Mouse (Mus musculus): ENCODE data around the gene Sytl2. TPM values are rescaled to one million over a fixed set of nuclear protein-coding genes. Genes with fewer than 3 reads are reported as not detected.

The Sytl2 gene
- polyA plus RNA-seq, 1 experiment from 2014 or later: 5.2 TPM

DNA sequence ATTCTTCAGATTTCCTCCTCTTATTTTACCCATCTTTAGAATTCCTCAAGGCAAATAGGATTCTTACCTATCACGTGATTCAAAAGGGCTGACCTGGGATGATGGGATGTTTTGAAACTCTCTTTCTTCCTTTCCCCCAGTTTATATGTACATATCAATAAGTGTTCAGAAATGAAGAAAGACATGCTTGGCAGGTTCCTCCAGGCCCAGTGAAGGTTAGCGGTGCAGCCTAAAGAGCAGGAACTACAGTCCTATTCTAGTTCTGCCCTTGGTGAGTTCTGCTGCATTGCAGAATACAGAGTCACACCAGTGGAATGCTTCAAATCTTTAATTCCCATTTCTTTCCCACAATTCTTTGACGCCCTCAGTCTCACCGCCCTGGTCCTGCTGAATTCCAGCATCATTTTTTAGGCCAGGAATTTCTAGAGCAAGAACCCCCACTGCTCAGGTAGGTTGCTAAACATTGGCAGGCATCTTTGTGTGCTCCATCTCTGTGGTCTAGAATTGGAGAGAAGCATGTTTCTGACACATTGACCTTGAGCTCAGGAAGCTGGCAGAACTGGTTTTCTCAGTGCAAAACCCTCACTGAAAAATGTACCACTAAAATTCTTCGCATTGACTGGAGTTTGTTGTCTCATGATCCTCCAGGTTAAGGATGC lies 45.9 kb downstream of the Sytl2 start:
- Histone ChIP-seq H3K27me3 (ENCODE audit: control insufficient read depth, insufficient read depth, low read length) (no peaks in the 10 kb centered on the region), H3K36me3 (ENCODE audit: control insufficient read depth, insufficient read depth, low read length) (no peaks in the 10 kb centered on the region), H3K4me3 (ENCODE audit: low read depth, low read length) (no peak overlapping the region), H3K9me3 (replicated peaks; ENCODE audit: control insufficient read depth, low read length) (no peaks in the 10 kb centered on the region), H3K27ac (ENCODE audit: low read depth, low read length) (no peak overlapping the region), H3K4me1 (ENCODE audit: control insufficient read depth, insufficient read depth, low read length) (no peaks in the 10 kb centered on the region), H3K4me2 (no peak overlapping the region), H3K9ac (ENCODE audit: low read depth, low read length) (no peak overlapping the region)
- no peak for ATAC-seq (replicated peaks; ENCODE audit: insufficient number of reproducible peaks, low FRiP score, low TSS enrichment)
- 82% methylated on average over 5 of the region's 5 CpGs for WGBS (ENCODE audit: insufficient replicate concordance)

DNA sequence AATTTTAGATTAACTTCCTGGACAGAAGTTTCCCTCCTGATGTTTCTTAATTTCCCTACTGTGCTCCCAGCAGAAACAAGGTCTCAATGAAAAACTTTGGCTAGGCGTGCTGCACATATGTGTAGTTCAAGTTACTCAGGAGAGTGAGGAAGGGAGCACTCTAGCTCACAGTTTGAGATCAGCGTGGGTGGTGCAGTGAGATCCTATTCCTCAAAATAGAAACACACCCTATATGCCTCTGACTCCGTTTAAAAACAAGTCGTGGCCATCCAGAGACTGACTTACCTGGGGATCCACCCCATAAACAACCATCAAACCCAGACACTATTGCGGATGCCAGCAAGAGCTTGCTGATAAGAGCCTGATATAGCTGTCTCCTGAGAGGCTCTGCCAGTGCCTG lies 47.0 kb downstream of the Sytl2 start:
- H3K4me2 ChIP-seq: no peak overlapping the region
- peaks cover 7% of the 10 kb centered on the region for H3K4me1 ChIP-seq (ENCODE audit: control insufficient read depth, insufficient read depth, low read length)
- no peak overlapping the region for H3K27ac ChIP-seq (ENCODE audit: low read depth, low read length)
- H3K27me3 ChIP-seq (ENCODE audit: control insufficient read depth, insufficient read depth, low read length): no peaks in the 10 kb centered on the region
- no peak overlapping the region for H3K4me3 ChIP-seq (ENCODE audit: low read depth, low read length)
- no peak for ATAC-seq (replicated peaks; ENCODE audit: insufficient number of reproducible peaks, low FRiP score, low TSS enrichment)
- H3K36me3 ChIP-seq (ENCODE audit: control insufficient read depth, insufficient read depth, low read length): no peaks in the 10 kb centered on the region
- H3K9ac ChIP-seq (ENCODE audit: low read depth, low read length): no peak overlapping the region
- no peaks in the 10 kb centered on the region for H3K9me3 ChIP-seq (replicated peaks; ENCODE audit: control insufficient read depth, low read length)
- 22% methylated on average over 5 of the region's 5 CpGs for WGBS (ENCODE audit: insufficient replicate concordance)

DNA sequence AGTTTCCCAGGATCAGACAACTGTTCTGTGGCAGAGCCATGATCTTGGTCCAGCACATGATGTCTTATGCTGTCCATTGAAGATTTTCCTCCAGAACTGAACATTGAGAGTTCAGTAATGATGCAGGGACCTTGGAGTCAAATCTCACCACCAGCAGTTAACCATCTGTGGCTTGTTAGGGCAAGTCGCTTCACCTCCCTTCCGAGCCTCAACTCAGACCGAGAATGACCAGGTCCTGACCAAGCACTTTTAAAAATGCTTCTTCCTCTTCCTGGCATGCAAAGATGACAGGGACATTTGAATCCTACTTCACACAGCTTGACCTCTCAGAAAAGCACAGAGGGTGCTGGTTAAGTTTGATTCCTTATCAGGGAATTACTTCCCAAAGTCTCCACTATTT lies 50.1 kb downstream of the Sytl2 start:
- no peak overlapping the region for H3K27ac ChIP-seq (ENCODE audit: low read depth, low read length)
- H3K36me3 ChIP-seq (ENCODE audit: control insufficient read depth, insufficient read depth, low read length): no peaks in the 10 kb centered on the region
- no peak overlapping the region for H3K4me3 ChIP-seq (ENCODE audit: low read depth, low read length)
- H3K27me3 ChIP-seq (ENCODE audit: control insufficient read depth, insufficient read depth, low read length): no peaks in the 10 kb centered on the region
- H3K9ac ChIP-seq (ENCODE audit: low read depth, low read length): no peak overlapping the region
- ATAC-seq (replicated peaks; ENCODE audit: insufficient number of reproducible peaks, low FRiP score, low TSS enrichment): no peak
- H3K4me2 ChIP-seq: no peak overlapping the region
- no peaks in the 10 kb centered on the region for H3K9me3 ChIP-seq (replicated peaks; ENCODE audit: control insufficient read depth, low read length)
- WGBS (ENCODE audit: insufficient replicate concordance): 74% methylated on average over 3 of the region's 3 CpGs
- H3K4me1 ChIP-seq (ENCODE audit: control insufficient read depth, insufficient read depth, low read length): peaks cover 11% of the 10 kb centered on the region

DNA sequence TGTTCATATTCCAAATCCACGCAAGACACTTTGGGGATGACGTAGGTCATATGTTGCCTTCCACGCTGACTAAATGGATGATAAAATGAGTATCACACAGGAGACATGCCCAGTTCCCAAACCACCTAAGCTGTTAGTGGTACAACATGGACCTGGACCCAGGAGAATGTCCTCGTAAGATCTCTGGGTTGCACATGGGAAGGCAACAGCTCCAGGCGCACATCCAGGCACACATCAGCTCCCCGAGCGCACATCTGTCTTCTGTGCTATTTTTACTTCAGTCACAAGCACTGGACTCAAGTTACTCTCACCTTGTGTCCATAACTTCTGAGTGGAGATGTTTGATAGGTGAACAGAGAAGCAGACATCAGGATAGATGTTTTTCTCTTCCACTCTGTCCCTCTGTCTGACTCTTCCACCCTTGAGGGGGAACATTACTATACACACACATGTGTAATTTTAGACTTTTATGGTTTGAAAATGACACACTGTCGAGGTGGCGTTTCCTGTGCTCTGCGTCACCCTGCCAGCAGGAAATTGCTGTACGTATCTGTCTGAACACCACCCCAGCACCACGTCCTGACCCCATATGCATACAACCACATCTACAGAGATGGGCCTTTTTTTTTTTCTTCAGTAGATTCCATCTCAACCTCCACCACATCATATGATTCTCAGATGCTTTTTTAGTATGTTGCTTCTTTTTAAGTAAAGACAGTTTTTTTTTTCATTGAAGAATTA lies 51.6 kb downstream of the Sytl2 start:
- Histone ChIP-seq H3K36me3 (ENCODE audit: control insufficient read depth, insufficient read depth, low read length) (no peaks in the 10 kb centered on the region), H3K4me1 (ENCODE audit: control insufficient read depth, insufficient read depth, low read length) (peaks cover 11% of the 10 kb centered on the region), H3K9ac (ENCODE audit: low read depth, low read length) (no peak overlapping the region), H3K9me3 (replicated peaks; ENCODE audit: control insufficient read depth, low read length) (no peaks in the 10 kb centered on the region), H3K4me2 (no peak overlapping the region; the same call in 1 of the 2 replicates), H3K27ac (ENCODE audit: low read depth, low read length) (no peak overlapping the region), H3K27me3 (ENCODE audit: control insufficient read depth, insufficient read depth, low read length) (no peaks in the 10 kb centered on the region), H3K4me3 (ENCODE audit: low read depth, low read length) (no peak overlapping the region)
- whole genome bisulfite sequencing (ENCODE audit: insufficient replicate concordance): 61% methylated on average over 12 of the region's 12 CpGs
- ATAC-seq (replicated peaks; ENCODE audit: insufficient number of reproducible peaks, low FRiP score, low TSS enrichment): no peak

DNA sequence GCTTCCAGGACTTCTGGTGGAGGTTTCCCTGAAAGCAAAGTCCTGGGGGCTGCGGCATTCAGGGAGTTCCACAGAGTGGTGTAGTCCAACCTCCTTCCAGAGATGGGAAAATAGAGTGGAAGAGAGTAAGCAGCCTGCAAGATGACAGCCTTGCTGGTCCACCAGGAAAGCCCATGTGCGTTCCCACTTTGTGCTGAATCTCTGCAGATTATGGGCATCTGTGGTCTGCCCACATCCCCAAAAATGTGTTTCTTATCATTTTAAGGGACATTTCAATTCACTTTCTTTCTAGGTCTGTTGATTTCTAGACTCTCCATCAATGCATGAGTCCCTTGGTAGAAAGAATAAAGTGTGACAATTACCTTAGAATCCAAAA lies 52.2 kb downstream of the Sytl2 start:
- Histone ChIP-seq H3K36me3 (ENCODE audit: control insufficient read depth, insufficient read depth, low read length) (no peaks in the 10 kb centered on the region), H3K27ac (ENCODE audit: low read depth, low read length) (no peak overlapping the region), H3K27me3 (ENCODE audit: control insufficient read depth, insufficient read depth, low read length) (no peaks in the 10 kb centered on the region), H3K4me3 (ENCODE audit: low read depth, low read length) (no peak overlapping the region), H3K9me3 (replicated peaks; ENCODE audit: control insufficient read depth, low read length) (no peaks in the 10 kb centered on the region), H3K4me1 (ENCODE audit: control insufficient read depth, insufficient read depth, low read length) (peaks cover 11% of the 10 kb centered on the region), H3K9ac (ENCODE audit: low read depth, low read length) (no peak overlapping the region), H3K4me2 (no peak overlapping the region)
- 90% methylated on average over 2 of the region's 2 CpGs for WGBS (ENCODE audit: insufficient replicate concordance)
- no peak for ATAC-seq (replicated peaks; ENCODE audit: insufficient number of reproducible peaks, low FRiP score, low TSS enrichment)

DNA sequence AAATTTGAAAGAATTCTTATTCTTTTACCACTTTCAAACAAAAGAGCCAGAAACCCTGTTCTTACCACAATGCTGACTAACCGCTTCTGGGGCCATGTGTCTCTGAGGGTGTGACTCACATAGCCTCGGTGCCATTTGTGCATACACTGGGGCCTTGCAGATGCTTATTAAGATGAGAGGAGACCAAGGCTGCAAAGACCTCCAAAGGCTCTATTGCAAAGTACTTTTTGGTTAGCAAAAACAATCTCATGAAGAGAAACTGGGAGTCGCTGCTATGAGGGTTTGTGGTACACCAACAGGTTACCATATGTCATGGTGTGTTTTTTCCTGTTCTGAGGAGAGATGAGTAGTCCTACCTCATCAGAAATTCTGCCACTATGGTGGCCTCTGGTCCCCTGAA lies 53.4 kb downstream of the Sytl2 start:
- H3K27ac ChIP-seq (ENCODE audit: low read depth, low read length): no peak overlapping the region
- 91% methylated on average over 3 of the region's 3 CpGs for WGBS (ENCODE audit: insufficient replicate concordance)
- H3K4me2 ChIP-seq: no peak overlapping the region
- no peaks in the 10 kb centered on the region for H3K27me3 ChIP-seq (ENCODE audit: control insufficient read depth, insufficient read depth, low read length)
- H3K4me3 ChIP-seq (ENCODE audit: low read depth, low read length): no peak overlapping the region
- no peaks in the 10 kb centered on the region for H3K9me3 ChIP-seq (replicated peaks; ENCODE audit: control insufficient read depth, low read length)
- ATAC-seq (replicated peaks; ENCODE audit: insufficient number of reproducible peaks, low FRiP score, low TSS enrichment): no peak
- no peak overlapping the region for H3K9ac ChIP-seq (ENCODE audit: low read depth, low read length)
- H3K4me1 ChIP-seq (ENCODE audit: control insufficient read depth, insufficient read depth, low read length): peaks cover 11% of the 10 kb centered on the region
- H3K36me3 ChIP-seq (ENCODE audit: control insufficient read depth, insufficient read depth, low read length): no peaks in the 10 kb centered on the region

DNA sequence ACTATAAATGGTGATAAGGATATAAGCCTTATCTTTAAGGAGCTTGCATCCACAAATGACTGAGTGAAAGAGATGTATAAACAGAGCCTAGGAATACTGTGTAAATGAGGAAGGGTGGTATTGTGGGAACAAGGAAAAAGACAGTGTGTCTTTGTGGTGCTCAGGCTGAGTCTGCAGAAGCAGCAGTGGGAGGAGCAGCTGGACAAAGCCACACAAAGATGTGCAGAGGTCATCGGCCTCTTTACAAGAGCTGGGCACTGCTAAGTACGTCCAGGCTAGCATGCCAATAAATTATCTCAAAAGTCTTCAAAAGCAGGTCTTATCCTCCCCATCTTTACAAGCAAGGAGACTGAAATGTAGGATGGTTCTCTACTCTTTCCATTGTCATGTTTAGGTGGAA lies 53.9 kb downstream of the Sytl2 start:
- Histone ChIP-seq H3K4me2 (no peak overlapping the region), H3K4me1 (ENCODE audit: control insufficient read depth, insufficient read depth, low read length) (peaks cover 11% of the 10 kb centered on the region), H3K27me3 (ENCODE audit: control insufficient read depth, insufficient read depth, low read length) (no peaks in the 10 kb centered on the region), H3K9me3 (replicated peaks; ENCODE audit: control insufficient read depth, low read length) (no peaks in the 10 kb centered on the region), H3K9ac (ENCODE audit: low read depth, low read length) (no peak overlapping the region), H3K36me3 (ENCODE audit: control insufficient read depth, insufficient read depth, low read length) (no peaks in the 10 kb centered on the region), H3K27ac (ENCODE audit: low read depth, low read length) (no peak overlapping the region), H3K4me3 (ENCODE audit: low read depth, low read length) (no peak overlapping the region)
- ATAC-seq (replicated peaks; ENCODE audit: insufficient number of reproducible peaks, low FRiP score, low TSS enrichment): no peak
- WGBS (ENCODE audit: insufficient replicate concordance): 86% methylated on average over 2 of the region's 2 CpGs

DNA sequence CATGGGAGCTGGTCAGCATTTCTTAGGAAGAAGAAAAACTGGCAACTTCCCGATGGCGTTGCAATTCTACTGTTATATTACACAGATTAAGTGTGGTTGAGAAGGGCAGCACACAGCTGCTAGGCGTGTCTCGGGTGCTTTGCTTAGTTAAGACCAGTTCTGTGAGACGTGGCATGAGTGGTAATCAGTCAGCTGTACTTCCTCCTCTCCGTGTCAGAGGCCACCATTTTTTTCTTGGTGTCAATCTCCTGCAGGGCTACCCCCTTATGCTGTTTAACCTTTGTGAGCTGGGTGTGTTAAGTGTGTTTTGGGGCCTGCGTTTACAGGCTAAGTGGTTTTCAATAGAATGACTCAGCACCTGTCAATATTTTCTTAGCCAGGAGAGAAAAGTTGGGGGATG lies 60.7 kb downstream of the Sytl2 start:
- ATAC-seq (replicated peaks; ENCODE audit: insufficient number of reproducible peaks, low FRiP score, low TSS enrichment): no peak
- 65% methylated on average over 7 of the region's 7 CpGs for WGBS (ENCODE audit: insufficient replicate concordance)
- no peaks in the 10 kb centered on the region for H3K36me3 ChIP-seq (ENCODE audit: control insufficient read depth, insufficient read depth, low read length)

More for the DNA sequence above, 60.7 kb downstream of the Sytl2 start:
- no peaks in the 10 kb centered on the region for H3K27me3 ChIP-seq (ENCODE audit: control insufficient read depth, insufficient read depth, low read length)
- H3K4me3 ChIP-seq (ENCODE audit: low read depth, low read length): no peak overlapping the region
- no peaks in the 10 kb centered on the region for H3K9me3 ChIP-seq (replicated peaks; ENCODE audit: control insufficient read depth, low read length)
- no peaks in the 10 kb centered on the region for H3K4me1 ChIP-seq (ENCODE audit: control insufficient read depth, insufficient read depth, low read length)
- H3K9ac ChIP-seq (ENCODE audit: low read depth, low read length): no peak overlapping the region
- H3K4me2 ChIP-seq: no peak overlapping the region
- H3K27ac ChIP-seq (ENCODE audit: low read depth, low read length): no peak overlapping the region
